Mouse (Mus musculus) kidney, adult 9 months (tissue): ENCODE measurements at regions not wholly inside any gene's neighbourhood (a gene's known extent, or its start where the extent isn't known, plus 50 kb on each side); places are given as distances from the start of the nearest gene placed in this dataset.
"Not testable (repeated sequence)": the region's sequence is repeated elsewhere in the genome, so short reads cannot be mapped to it uniquely, and the experiment has no call there.

Experiments used
- DNase-seq: peaks from one replicate; pipeline ENCODE4 v3.0.0; 2022

DNA sequence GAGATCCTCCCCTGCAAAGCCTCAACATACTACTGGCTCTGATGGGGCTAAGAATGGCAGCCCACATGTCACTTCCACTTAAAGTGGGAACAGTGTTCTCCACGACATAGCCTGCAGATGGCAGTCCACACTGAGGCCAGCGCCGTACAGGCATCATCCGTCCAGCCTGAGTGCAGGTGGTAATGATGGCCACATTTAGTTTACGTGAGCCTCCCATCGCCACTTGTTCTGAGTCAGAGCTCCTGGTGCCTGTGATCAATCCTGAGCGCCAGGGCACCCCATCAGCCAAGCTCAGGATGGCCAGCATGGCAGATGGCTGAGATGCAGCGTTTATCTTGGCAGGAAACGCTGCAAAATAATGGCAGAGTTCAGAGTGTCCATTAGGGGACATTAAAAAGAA is 159.6 kb downstream of the Adgrd1 start:
- DNase-seq = peak; percentile 13

DNA sequence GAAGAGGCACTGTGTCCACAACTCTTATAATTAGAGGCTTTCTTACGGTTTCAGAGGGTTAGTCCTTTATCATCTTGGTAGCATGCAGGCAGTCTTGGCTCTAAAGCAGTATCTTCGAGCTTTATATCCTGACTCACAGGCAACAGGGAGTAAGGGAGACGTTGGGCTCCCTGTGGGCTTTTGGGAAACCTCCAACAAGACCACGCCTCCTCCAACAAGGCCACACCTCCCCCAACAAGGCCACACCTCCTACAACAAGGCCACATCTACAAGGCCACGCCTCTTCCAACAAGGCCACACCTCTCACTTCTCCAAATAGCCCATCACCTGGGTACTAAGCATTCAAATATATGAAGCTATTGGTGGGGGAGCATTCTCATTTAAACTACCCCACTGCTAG is 160.7 kb downstream of the Adgrd1 start:
- no peak for DNase-seq

DNA sequence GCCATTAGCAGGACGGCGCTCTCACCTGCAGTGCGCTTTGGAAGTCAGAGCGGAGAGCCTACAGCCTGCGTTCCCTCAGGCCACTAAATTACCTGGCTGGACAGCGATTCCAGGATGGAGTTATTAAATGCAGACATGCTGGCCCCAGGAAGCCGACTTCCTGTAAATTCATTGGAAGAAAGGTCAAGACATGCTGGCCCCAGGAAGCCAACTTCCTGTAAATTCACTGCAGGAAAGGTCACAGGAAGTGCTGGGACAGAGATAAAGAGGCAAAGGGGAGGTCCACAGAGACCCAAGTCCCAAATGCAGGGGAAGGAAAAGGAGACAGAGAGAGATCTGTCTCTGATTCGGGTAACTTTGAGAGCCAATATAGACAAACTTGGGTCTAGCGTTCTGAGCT is 164.1 kb downstream of the Adgrd1 start:
- DNase-seq = peak; percentile 75

DNA sequence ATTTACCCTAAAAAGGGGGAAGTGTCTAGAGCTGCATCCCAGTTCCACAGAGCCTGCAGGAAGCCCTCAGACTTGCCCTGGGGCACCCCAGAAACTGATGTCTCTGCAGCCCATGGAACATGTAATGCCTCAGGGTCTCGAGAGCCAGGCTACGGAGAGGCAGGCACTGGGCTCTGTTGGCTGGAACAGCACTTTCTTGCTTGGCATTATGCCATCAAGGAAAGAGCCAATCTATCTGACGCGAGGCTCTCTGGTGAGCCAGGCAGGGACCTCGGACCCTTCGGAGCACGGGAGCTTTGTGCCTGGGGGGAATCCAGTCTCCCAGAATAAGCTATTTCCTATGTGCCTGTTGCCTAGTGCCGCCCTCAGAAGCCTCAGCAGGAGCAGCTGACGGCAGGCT is 166.6 kb downstream of the Adgrd1 start:
- DNase-seq = peak; percentile 11

DNA sequence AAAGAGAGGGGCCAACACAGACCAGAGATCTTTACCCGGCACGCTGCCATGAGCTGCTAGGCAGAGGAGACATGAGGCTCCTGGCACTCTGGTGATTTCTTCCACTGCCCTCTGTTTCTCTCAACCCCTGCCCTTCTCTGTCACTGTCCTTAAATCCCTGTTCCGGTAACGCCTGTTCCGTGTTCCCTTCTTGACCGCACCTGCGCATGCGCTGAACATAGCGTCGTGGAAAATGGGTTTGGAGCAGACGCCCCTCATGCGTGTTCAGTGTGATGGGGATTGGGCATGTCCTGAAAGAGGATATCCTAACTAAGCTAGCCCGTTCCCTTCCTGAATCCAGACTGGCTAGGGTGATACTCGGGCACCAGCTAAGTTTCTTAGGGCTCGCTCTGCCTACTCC is 167.8 kb downstream of the Adgrd1 start:
- no peak for DNase-seq

DNA sequence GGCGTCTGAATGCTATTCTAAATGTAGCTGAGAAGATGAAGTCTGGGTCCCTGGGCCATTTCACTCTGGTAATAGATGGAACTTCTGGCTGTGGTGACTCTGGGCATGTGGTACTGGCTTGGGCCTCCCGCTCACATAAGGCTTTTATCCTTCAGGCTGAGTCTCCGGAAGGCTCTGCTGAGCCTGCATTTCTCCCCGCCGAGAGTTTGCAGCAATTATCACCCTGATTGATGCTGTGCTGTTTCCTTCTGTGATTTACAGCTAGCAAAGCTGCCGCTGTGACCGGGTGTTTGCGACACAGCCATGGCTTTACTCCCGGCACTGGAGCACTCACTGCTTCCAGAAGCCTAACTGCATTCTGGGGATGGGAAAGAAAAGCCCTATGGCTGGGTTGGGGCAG is 171.9 kb downstream of the Adgrd1 start:
- DNase-seq = peak; percentile 39

DNA sequence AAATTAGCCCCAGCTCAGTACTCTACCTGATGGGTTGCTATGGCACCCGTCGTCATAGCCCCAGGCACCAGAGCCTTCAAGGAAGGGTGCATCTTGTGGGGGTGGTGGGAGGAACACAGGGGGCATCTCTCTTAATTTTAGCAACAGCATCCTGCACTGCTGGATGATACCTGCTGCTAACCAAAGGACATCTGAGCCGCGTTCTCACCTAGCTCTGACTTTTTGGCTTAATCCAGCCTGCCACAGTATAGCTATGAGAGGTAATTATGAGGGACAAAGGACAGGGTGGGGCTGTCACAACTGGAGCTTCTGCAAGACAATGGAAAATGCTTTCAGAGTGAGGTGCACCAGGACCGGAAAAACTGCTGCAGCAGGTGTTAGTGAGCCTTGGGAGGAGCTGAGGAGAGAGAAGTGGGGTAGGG is 173.5 kb downstream of the Adgrd1 start:
- no peak for DNase-seq

DNA sequence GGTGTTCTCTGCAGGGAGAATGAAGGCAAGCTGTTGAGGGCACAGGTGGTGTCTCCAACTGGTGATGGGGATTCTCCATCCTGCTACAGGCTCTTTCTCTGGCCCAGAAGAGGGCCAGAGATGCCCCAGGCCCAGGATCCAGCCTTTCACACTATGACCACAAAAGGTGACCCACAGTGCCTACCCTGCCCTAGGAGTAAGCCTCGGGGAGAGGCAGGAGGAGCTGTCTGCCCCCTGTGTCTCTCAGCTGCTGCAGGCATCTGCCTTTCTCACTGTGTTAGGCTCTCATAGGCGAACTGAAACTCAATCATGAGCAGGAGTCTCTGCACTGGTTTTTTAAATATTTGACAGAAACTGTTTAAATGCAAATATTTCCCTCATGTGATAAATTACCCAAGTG is 184.9 kb downstream of the Adgrd1 start:
- DNase-seq = no peak

DNA sequence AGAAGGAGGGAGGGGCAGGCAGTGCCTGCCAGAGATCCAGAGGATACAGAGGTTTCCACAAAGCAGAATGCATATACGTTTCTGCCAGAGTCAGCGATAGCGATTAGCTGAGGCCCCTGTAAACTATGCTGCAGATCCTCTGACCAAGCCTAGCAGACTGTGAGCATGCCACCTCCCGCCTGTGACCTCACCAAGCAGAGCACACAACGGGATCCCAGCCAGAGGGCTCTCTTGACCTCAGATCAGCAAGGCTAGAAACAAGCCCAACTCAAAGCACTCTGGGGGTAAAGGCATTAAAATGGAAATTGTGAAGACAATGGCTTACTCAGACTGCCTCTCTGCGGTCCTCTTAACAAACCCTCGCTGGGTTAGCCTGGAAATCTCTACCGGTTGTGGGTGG is 185.6 kb downstream of the Adgrd1 start:
- no peak for DNase-seq

DNA sequence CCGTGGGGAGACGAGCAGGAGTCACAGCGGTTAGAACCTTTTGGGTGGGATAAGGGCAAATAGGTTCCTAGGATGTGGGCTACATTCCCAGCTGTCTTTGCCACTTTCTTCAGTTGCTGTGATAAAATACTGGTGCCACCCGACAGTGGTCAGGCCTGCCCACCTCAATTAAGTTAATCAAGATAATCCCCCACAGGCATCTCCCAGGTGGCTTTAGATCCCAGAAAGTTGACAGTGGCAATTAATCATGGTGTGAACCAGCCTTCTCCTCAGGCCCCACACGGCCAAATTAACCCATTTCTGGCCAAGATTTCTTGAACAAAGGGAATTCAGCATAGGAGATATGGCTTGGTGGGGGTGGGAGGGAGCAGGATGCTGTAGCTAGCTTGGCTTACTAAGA is 186.3 kb downstream of the Adgrd1 start:
- no peak for DNase-seq

DNA sequence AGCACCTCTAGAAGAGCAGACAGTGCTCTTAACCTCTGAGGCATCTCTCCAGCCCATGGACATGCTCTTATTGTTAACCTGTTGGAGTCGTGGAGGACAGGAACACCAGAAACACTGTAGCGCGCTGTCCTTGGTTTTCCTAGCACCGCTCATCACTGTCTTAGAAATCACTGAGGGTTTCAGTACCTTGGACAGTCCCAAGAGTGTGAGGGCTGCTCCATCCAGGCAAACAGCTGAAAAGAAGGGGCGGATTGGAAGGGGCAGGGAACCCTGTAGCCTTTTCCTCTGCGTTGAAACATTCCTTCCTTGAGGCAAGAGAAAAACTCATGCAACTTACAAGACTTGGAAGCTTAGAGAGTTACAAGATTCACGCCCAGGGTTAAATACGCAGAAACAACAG is 190.9 kb downstream of the Adgrd1 start:
- DNase-seq = no peak

DNA sequence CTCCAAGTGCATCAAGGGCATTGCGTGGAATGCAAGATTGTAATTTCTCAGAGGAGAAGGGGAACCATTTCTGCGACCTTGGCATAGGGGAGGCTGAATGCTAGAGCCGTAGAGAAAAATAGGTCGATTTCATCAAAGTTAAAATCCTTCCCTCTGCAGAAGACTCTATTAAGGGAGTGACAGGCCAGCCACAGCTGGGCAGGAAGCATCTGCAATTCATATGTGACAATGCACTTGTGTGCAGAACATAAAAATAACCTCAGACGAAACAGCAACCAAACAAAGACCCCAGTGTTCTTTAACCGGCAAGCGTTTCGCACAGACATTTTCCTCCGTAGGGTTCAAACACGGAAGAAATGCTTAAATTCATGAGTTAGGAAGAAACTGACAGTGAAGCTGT is 196.3 kb downstream of the Adgrd1 start:
- DNase-seq = not testable (repeated sequence)

DNA sequence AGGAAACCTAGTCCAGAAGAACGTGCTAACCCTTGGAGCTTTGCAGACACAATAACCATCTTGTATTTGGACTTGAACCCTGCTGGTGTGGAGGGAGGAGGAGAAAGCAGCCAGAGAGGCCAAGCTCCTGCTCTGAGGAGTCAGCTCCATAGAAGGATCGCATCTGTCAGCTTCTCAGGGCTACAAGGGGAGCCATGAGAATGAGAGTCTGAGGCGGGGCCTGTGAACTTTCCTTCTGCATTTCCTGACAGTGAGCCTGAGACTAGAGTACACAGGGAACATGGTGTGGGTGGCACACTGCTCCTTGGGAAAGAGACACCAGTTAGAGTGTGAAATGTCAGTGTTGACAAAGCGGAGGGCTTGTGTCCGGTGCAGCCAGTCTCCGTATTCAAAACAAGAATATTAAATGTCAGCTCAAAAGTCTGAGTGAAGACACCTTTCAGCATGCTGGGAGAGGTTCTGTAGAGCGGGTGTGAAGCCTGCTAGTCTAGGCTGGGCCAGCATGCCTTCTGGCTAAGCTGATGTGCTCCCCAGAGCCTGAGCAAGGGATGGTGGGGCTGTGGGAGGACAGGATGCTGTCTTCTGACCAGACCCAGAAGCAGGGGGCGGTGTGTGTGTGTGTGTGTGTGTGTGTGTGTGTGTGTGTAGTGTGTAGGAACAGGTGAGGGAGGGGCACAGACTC is 198.5 kb downstream of the Adgrd1 start:
- DNase-seq = not testable (repeated sequence)

DNA sequence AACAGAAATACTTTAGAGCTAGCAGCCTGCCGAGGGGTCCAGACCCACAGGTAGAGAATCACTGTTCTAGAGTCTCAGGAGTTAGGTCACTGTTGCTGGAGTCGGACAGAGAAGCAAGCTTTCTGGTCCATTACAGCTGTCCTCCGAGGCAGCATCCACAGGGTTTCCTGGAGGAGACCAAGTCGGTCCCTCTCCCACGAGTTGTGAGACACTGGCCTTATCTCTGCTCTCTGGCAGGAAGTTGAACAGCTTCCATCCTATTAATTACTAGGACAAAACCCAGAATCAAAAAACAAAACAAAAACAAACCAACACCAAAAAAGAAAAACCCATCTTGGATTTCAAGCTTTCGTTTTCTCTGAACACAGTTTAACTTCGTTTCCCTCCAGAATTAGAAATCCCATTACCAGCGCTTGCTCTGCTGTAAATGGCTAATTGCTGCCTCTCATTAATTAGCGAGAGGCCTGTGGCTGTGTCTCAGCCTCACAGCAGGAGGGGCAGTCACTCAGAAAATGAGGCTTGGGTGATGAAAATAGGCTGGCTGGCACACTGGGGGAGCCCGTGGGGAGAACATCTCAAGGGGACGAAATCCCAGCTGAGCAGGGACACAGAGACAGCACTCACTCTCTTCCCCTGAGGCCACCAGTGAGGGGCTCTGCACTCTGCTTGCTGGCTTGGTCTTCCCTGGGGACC is 201.3 kb downstream of the Adgrd1 start:
- peak; percentile 50 for DNase-seq

DNA sequence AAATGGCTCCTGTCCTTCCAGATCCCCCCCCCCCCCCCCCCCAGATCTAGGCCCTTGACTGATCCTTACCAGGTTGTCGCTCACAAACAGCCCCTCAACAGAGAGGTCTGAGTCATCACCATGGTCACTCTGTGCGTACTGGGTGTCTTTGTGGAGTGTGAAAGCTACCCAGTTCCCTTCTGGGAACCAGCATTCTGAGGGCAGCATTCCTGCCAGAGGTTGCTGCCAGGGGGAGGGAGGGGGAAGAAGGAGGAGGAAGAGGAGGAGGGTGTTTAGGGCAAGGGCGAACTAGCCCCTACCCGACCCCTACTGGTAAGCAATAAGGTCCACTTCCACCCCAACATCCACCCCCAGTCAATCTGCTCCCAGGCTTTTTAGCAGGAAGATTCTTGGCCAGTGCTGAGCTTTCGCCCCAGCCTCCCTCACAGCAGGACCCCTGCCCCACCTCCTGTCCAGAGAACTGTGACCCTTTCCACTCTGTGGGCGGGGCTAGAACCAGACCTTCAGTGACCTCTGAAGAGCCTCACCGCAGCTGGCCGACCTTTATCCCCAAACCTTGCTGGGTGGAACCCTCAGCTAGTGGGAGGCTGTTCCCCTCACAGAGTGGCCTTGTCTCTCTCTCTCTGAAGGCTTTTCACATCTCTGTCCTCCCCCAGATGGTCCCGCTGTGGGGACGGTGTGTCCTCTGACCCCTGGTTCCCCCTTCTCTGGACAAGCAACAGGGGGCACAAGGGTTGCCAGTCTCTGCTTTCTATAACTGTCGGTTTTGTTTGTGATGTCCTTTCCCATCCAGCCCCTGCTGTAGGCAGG is 202.2 kb upstream of the Sfswap start:
- DNase-seq = no peak

DNA sequence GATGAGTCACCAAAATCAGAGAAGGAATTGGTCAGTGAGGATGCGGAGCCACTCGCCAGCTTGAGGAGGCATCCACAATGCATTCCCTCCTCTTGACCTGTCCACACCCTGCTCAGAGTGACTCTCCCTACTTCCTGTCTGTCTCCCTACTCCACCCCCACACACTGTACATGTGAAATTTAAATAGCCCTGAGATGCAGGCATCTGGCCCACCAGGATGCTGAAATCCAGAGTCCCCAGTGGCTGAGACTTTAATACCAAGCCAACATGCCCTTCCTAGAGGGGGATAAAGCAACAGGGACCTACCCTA is 201.6 kb upstream of the Sfswap start:
- DNase-seq = peak; percentile 18

DNA sequence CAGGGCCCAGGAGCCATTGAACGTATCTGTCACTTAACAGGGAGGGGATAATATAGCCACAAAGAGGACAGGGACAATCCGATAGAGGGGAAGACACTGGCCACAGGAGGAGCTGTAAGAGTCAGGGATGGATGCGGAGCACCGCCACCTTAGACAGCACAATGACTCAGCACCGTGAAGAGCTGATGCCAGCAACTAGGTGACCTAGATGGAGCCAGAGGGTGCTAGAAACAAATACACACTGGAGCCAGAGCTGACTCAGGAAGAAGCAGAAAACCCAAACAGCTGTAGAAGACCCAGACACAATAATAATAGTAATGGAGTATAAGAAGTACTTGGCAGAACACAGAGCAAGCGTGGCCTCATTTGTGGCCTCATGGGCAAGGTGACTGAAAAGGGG is 200.6 kb upstream of the Sfswap start:
- no peak for DNase-seq

DNA sequence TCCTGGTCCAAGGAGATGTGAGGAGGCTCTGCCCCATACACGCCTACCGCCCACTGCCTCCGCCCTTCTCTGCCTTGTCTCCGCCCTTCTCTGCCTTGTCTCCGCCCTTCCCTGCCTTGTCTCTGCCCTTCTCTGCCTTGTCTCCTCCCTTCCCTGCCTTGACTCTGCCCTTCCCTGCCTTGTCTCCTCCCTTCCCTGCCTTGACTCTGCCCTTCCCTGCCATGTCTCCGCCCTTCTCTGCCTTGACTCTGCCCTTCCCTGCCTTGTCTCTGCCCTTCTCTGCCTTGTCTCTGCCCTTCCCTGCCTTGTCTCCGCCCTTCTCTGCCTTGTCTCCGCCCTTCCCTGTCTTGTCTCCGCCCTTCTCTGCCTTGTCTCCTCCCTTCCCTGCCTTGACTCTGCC is 185.4 kb upstream of the Sfswap start:
- DNase-seq = no peak

DNA sequence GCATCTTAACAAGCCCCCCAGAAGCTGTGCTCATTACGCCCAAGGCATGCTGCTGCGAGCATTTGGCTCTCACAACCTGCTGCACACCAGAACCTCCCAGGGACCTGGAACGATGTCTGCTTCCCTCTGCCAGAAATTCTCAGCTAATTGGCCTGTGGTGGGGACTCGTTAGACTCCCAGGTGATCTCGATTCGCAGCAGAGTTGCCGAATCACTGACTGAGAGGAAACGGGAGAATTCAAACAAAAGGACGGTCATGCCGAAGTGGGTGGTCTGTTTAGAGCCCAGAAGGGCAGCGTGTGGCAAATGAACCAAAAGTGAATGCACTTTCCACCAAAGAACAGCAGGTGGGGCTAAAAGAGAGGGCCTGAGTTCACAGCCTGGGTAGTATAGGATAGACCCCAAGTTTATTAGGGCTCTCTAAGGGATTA is 169.9 kb upstream of the Sfswap start:
- no peak for DNase-seq

DNA sequence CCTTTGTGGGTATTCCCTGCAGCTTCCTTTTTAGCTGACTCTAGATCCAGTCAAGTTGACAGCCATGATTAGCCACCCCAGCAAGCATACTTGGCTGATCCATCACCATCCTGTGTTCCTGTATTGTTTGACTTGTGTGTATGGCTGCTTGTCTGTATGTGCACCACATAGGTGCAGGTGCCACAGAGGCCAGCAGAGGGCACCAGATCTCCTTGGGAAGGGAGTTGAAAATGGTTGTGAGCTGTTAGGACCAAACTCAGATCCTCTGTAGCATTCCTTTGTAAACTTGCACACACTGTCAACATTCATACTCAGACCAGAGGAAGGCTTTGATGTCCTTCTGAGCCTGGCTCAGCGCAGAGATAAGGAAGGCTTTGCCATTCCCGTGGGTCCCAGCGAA is 169.0 kb upstream of the Sfswap start:
- DNase-seq = no peak

DNA sequence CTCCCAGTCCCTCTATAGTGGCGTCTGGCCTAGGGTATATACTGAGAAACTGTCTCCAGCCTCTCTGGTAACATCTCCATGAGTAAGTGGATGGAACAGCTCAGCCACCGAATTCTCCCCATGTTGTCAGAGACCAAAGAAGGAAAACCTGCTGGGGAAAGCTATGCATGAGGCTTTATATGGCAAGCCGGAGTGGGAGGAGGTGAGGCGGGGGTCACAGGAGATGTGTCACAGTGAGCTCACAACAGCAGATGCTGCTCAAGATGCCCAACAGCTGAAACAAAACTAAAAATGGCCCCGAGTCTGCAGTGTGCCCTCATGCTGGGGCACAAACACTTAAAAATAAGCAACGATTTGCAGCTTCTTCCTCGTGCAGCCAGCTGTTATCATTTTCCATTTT is 162.5 kb upstream of the Sfswap start:
- DNase-seq = no peak

DNA sequence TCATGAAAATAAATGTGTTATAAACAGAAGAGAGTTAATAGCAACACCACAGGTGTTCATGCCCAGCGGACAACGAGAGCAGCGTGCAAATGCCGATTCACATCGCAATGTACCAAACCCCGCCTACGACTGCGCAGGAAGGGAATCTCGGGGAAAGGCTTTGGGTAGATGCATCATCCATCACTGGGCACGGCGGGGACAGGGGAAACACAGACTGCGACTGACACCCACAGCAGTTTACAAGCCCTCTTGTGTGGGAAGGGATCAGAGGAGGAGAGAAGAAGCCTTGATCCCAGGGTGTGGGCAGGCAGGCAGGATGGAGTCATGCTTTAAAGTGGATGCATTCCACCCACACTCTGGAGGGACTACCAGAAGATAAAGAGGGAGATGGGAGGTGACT is 157.0 kb upstream of the Sfswap start:
- no peak for DNase-seq

DNA sequence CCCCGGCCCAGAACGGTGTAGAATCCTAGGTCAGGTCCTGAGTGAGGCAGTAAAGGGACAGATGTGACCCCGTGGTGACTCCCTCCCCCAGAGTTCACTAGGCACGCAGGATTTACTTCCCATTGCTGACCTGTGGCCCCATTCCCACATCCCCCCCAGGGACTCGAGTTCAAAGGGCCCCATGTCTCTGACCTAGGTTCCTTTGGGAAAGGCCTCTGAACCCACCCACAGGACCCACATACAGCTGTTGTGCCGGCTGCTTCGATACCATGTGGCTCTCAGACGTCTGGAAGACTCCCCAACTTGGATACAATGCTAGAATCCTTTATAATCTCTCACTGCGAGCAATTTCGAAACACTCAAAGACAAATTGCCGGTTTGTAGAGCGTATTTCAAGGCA is 151.0 kb upstream of the Sfswap start:
- DNase-seq = peak; percentile 24

DNA sequence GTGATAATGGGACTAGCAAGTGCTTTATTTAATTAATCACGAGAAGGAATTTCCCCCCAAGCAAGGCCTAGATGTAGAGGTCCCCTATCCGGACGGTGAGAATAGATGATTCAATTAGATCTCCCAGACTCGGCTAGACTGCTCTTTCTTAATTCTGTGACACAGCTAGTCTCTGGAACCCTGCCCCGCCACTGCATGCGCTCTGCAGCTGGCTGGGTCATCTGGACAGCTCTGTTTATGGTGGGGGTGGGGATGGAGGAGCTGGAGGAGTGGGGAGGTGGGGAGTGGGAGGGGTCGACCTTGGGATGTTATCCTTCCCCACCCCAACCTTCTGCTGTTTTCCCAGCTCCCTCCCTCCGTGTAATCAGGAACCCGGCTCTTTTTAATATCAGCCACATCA is 147.5 kb upstream of the Sfswap start:
- DNase-seq = no peak
